Mouse (Mus musculus) spleen, embryonic (tissue): ENCODE data around the gene Ccdc88c.

Source experiments
- CTCF ChIA-PET: fragments of 350-600 bp; sonication (Branson Sonifier 250); formaldehyde crosslinking; loops from one replicate; lab custom pipeline; 2022; lab: Charles Lee

Gene Ccdc88c

GRCm38 (mm10) chr12:100977958-100978725, 50.7 kb downstream of the Ccdc88c start:
- CTCF ChIA-PET, result no interaction called here

GRCm38 (mm10) chr12:100977551-100977950, 51.3 kb downstream of the Ccdc88c start:
- CTCF ChIA-PET, result no interaction called here

- CTCF ChIA-PET, result interaction anchor here (0.9 kb wide), 1 partner anchor 60 kb away, joined by 3 read pairs; the partner anchor contains the start of gene Ccdc88c
Measured at GRCm38 (mm10) chr12:100969808-100970207, 59.0 kb downstream of the Ccdc88c start.

- CTCF ChIA-PET, result no interaction called here
Measured at GRCm38 (mm10) chr12:100967383-100967782, 61.5 kb downstream of the Ccdc88c start.

GRCm38 (mm10) chr12:100966253-100966652, 62.6 kb downstream of the Ccdc88c start:
- CTCF ChIA-PET, result interaction anchor here (0.6 kb wide), 1 partner anchor 94 kb away, joined by 3 read pairs; no protein-coding TSS in a partner anchor

- CTCF ChIA-PET, result interaction anchor here (0.6 kb wide), 1 partner anchor 24 kb away, joined by 3 read pairs; no protein-coding TSS in a partner anchor
Measured at GRCm38 (mm10) chr12:100965298-100965697, 63.6 kb downstream of the Ccdc88c start.

GRCm38 (mm10) chr12:100958621-100959592, 69.9 kb downstream of the Ccdc88c start:
- CTCF ChIA-PET, result interaction anchor here (1.1 to 1.5 kb wide), 2 partner anchors 71 to 76 kb away, joined by 3 to 9 read pairs; partner anchors contain the start of gene Ccdc88c

- CTCF ChIA-PET, result interaction anchor here (0.5 to 1.5 kb wide), 6 partner anchors 9 to 579 kb away, joined by 3 to 9 read pairs (median 3); partner anchors contain the start of gene Ccdc88c
Measured at GRCm38 (mm10) chr12:100958006-100958405, 70.8 kb downstream of the Ccdc88c start.

GRCm38 (mm10) chr12:100957257-100957656, 71.6 kb downstream of the Ccdc88c start:
- CTCF ChIA-PET, result interaction anchor here (0.5 to 0.7 kb wide), 2 partner anchors 8 to 579 kb away, joined by 3 read pairs; no protein-coding TSS in a partner anchor

GRCm38 (mm10) chr12:100956825-100957224, 72.0 kb downstream of the Ccdc88c start:
- CTCF ChIA-PET, result interaction anchor here (1.1 kb wide), 1 partner anchor 20 kb away, joined by 3 read pairs; no protein-coding TSS in a partner anchor

- CTCF ChIA-PET, result interaction anchor here (1.1 kb wide), 1 partner anchor 19 kb away, joined by 3 read pairs; no protein-coding TSS in a partner anchor
Measured at GRCm38 (mm10) chr12:100956028-100956427, 72.8 kb downstream of the Ccdc88c start.

GRCm38 (mm10) chr12:100953926-100954325, 74.9 kb downstream of the Ccdc88c start:
- CTCF ChIA-PET, result interaction anchor here (0.6 to 1.9 kb wide), 3 partner anchors 71 to 1795 kb away, joined by 3 to 6 read pairs (median 4); partner anchors contain the start of gene Ccdc88c

GRCm38 (mm10) chr12:100952193-100952931, 76.5 kb downstream of the Ccdc88c start:
- CTCF ChIA-PET, result interaction anchor here (0.5 to 1.7 kb wide), 8 partner anchors 13 to 996 kb away, joined by 3 to 19 read pairs (median 4); no protein-coding TSS in a partner anchor

- CTCF ChIA-PET, result interaction anchor here (1.1 kb wide), 1 partner anchor 9 kb away, joined by 3 read pairs; no protein-coding TSS in a partner anchor
Measured at GRCm38 (mm10) chr12:100949146-100949545, 79.7 kb downstream of the Ccdc88c start.

- CTCF ChIA-PET, result no interaction called here
Measured at GRCm38 (mm10) chr12:100948021-100948420, 80.8 kb downstream of the Ccdc88c start.

GRCm38 (mm10) chr12:100945948-100946347, 82.9 kb downstream of the Ccdc88c start:
- CTCF ChIA-PET, result interaction anchor here (1.0 kb wide), 1 partner anchor 20 kb away, joined by 3 read pairs; no protein-coding TSS in a partner anchor

GRCm38 (mm10) chr12:100945501-100945900, 83.4 kb downstream of the Ccdc88c start:
- CTCF ChIA-PET, result no interaction called here

- CTCF ChIA-PET, result no interaction called here
Measured at GRCm38 (mm10) chr12:100944921-100945336, 83.9 kb downstream of the Ccdc88c start.

- CTCF ChIA-PET, result no interaction called here
Measured at GRCm38 (mm10) chr12:100943146-100943545, 85.7 kb downstream of the Ccdc88c start.

- CTCF ChIA-PET, result interaction anchor here (0.6 kb wide), 1 partner anchor 40 kb away, joined by 3 read pairs; no protein-coding TSS in a partner anchor
Measured at GRCm38 (mm10) chr12:100941361-100941760, 87.5 kb downstream of the Ccdc88c start.
